Mouse (Mus musculus) frontal cortex, postnatal 36 days (tissue): Measurements from ENCODE around the gene Fam208a.

Experiments used
- DNase-seq, 2 experiments: peaks; one replicate each; pipeline ENCODE4 v3.0.0; 2022; ENCODE audit warnings: low spot score in 2 of 2

Gene Fam208a

DNA sequence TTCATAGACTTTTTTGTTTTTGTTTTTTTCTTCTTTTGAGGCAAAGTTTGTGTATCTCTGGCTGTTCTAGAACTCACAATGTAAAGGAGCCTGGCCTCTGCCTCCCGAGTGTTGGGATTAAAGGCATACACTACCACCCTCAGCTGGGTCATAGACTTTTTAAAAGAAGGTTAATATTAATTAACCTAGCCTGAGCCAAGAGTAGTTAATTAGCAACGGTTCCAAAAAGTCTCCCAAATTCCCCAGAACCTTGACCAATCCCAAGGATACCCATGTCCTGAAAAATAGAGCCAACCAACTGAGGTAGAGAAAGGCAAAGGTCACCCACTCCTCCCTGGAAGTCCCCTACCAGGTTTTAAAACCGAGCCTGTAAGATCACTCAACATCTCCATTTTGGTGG is 7.8 kb upstream of the Fam208a start:
- DNase-seq, result no peak

- DNase-seq, result no peak
These were observed 6.3 kb upstream of the Fam208a start for GRCm38 (mm10) chr14:27422301-27422700.

DNA sequence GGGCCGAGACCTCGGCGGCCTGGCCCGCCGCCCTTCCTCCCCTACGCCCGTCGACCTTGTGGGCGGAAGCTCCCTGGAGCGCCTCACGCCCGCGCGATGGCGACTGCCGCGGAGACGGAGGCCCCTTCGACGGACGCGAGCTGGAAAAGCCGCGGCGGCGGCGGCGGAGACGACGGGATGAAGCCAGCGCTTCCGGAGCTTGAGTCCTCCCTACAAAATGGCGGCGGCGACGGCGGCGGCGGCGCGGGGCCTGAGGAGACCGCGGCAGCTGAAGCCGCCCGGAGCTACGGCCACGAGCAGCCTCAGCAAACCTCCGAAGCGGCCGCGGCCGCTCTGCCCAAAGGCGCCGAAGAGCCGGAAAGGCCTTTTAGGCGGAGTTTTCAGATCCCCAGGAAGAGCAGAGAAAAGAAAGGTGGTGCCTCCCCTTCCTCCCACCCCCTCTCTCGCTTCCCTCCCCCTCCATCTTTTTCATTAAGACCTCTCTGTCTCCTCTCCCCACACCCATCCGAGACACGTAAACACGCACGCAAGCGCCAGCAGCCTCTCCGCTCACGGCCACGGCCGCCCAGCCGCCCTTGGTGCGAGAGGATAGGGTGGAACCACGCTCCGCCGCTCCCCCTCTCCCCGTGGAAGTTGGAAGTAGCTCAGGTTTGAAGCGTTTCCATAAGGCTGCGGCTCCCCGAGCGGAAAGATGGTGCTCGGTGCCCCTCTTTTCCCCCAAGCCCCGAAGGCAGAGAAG is 508 bp downstream of the Fam208a start:
- peak; percentile 84 to 86 for DNase-seq

DNA sequence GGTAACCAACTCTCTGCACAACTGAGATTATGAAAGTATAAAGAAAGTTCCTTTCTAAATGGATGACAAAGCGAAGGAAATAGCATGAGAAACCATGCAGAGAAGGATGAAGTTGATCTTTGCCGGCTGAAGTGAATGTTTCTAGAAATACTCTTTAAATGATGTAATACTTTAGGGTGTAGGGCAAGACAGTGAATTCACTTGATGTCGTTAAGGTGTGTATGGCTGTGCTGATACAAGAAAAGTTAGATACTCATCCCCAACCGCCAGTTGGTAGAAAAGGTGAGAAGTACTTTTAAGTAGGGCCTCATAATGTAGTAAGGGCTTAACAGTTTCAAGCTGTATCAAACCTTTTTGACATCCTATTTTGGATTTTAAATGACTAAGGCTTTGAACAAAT is 1.6 kb downstream of the Fam208a start:
- DNase-seq, result no peak

GRCm38 (mm10) chr14:27432064-27432463 is 3.4 kb downstream of the Fam208a start:
- no peak for DNase-seq

GRCm38 (mm10) chr14:27436116-27436515 is 7.5 kb downstream of the Fam208a start:
- no peak for DNase-seq

DNA sequence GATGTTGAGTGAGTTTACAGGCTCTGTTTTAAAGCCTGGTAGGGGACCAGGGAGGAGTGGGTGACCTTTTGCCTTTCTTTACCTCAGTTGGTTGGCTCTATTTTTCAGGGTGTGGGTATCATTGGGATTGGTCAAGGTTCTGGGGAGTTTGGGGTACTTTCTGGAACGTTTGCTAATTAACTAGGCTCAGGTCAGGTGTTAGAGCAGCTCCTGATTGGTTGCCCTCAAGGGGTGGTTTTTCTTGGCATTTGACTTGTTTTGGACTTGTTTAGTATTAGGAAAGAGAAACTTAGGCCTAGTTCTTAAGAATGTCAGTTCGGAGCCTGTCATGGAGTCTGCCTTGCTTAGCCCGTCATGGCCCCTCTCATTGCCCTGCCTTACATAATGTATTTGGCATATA is 8.2 kb downstream of the Fam208a start:
- DNase-seq, result no peak

DNA sequence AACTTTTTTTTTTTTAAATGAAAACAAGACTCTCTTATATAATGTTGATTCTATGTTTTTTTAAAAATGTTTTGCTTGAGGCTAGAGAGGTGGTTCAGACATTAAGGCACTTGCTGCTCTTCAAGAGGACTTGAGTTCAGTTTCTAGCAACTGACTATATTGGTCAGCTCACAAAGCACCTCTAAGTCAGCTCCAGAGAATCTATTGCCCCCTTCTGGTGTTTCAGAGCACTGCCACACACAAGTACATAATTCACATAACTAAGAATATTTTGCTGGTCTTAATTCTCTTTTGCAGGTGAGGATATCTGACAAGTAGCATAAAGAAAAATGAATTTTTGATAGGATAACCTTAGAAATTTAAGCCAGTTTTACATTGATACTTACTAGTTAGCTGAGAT is 12.3 kb downstream of the Fam208a start:
- DNase-seq, result no peak

GRCm38 (mm10) chr14:27444851-27445281 is 16.2 kb downstream of the Fam208a start:
- DNase-seq, result peak in 1 of 2 experiments; percentile 16

DNA sequence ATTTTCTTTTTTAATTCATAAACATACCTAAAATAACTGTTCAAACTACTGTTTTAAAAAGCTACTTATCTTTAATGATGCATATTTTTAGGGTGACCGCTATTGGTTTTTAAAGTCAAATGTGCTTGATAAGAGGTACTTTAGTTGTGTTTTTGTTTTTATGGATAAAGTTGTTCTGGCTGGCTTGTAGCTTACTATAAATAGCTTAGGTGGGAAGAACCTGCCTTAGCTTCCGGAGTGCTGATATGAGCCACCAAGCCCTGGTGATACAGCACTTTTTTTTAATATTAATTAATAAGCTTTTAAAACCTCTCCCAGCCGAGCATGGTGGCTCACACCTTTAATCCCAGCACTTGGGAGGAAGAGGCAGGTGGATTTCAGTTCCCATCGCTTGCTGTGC is 18.3 kb downstream of the Fam208a start:
- no peak for DNase-seq

GRCm38 (mm10) chr14:27491399-27491798 is 62.8 kb downstream of the Fam208a start:
- DNase-seq, result no peak

DNA sequence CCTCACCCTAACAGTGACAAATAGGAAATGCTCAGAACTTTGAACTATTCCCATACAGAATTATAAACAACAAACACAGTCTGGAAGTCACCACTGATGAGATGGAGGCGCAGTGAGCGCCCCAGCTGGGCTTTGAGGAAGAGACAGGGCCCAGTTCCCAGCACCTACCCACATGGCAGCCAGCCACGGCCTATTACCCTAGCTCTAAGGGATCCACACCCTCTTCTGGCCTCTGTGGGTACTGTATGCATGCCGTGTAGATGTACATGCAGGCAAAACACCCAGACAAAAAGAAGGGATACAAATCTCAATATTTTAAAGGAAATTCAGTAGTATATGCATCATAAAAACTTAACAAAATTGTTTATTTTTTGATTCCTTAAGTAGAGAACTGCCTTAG is 64.9 kb downstream of the Fam208a start:
- DNase-seq, result no peak

DNA sequence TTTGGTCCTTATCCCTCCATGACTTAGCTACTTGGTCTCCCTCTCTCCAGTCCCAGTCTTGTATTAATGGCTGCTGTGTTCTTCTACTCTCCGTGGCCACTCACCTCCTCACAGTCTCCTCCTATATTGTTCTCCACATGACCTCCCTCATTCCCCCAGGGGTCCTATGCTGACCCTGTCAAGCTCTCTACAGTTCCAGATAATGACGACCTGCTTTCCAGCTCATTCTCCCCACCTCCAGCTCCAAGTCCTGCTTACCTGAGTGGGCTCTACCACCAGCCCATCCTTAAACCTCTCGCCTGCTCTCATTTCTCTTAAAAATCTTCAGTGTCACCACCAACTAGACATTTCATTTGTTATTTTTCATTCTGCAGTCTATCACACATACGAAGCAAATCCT is 72.5 kb downstream of the Fam208a start:
- DNase-seq, result no peak

DNA sequence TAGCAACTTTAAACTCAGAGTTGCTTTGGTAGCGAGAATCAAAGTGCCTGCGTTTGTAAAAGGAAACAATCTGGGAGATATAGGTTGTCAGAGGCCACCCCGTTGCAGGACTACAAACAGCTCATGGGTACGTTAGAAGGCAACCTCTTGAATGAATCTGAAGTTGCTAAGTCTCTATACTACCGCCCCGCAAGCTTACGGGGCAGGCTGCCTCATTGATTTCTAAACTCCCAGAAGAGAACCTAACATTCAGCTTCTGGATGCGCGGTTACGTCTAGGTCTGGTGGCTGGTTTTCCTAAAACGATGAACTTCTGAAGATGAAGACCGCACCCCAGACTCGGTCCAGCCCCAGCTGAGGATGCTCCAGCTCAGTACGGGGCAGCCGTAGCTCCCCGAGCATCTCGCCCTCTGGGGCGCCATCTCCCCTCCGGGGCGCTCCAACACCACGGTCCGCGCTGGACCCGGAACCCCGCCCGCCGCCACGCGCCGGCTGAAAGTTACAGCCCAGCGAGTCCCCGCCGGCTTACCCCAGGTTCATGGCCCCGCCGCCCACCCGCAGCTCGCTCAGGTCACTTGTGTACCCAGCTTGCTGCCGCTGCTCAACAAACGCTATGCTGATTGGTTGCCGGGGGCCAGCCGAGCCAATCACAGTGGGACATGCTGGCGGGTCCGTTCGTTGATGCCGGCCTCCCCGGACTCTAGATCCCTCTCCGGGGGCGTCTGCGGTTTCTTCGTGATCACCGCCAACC is 79.4 kb downstream of the Fam208a start, which contains the start of gene Ccdc66:
Ccdc66 (minus strand) TSS at position 567 of the 750 bp plus-strand sequence.
- DNase-seq, result peak; percentile 100

GRCm38 (mm10) chr14:27508644-27509301 is 80.1 kb downstream of the Fam208a start:
- no peak for DNase-seq

- no peak for DNase-seq
These were observed 95.9 kb downstream of the Fam208a start for GRCm38 (mm10) chr14:27524541-27524940.
